Mouse (Mus musculus): Measurements from ENCODE around the gene Mta3. TPM values are rescaled to one million over a fixed set of nuclear protein-coding genes. Genes with fewer than 3 reads are reported as not detected.
A peak's percentile ranks its signal among the peaks of the same experiment; 100 is the strongest.

The Mta3 gene
- not detected in 2 replicates for polyA plus RNA-seq (2012; ENCODE audit: insufficient read depth, insufficient read length, low replicate concordance, missing spikeins)

DNA sequence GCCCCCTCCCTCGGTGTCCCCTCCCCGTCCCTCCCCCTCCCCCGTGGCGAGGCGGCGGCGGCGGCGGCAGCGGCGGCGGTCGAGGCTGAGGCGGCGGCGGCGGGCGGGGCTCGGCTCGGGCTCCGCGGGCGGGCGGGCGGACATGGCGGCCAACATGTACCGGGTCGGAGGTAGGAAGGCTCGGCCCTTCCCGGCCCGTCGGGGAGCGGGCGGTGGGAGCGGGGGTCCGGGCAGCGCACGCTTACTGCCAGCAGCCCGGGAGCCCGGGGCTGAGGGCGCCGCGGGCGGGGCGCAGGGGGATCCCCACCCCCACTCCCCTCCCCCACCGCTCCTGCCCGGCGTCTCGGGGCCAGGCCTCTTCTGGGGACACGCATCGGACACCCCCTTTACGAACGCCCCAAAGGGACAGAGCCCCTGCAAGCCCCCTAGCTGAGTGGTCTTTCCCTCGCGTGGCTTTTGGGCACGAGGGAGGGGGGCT, at the start of gene Mta3:
Gene Mta3 (plus strand): TSS at position 48 of the 478 bp plus-strand sequence.
- 1% methylated on average over 53 of the region's 56 CpGs for WGBS
- no peak for TF ChIP-seq CTCF (IDR thresholded peaks at IDR 0.05; ENCODE audit: insufficient read depth, low read depth, low read length)
- TF ChIP-seq POLR2A (IDR thresholded peaks at IDR 0.05; ENCODE audit: insufficient read depth, low read depth, low read length): 0 out of 2 replicates have a peak, but pooled peaks have one; percentile 7
- Histone ChIP-seq H3K4me3 (ENCODE audit: insufficient read depth, low read depth, low read length) (peak within 1 kb of the TSS; percentile 83), H3K27ac (ENCODE audit: insufficient read depth, low read depth, low read length) (peak within 1 kb of the TSS; percentile 75), H3K4me1 (ENCODE audit: control insufficient read depth, insufficient read depth, low read length) (peaks cover 11% of the 10 kb centered on the region)

DNA sequence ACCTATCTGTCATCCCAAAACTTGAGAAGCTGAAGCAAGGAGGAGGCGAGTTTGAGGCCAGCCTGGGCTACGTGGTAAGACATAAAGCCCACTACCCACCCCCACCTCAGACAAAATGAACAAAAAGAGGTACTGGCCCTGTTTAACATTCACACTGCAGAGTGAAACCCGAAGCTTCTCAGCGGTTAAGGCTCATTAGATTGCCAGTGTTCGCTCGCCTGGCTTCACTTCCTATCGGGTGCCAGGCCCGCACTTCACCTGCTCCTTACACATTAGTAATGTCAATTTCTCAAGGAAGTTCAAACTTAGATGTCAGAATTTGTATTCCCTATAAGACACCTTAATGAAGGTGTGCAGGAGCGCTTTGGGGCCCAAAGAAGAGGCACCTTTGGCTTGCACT, 48.6 kb upstream of the Mta3 start:
- H3K4me3 ChIP-seq (ENCODE audit: insufficient read depth, low read depth, low read length): no peak overlapping the region
- TF ChIP-seq CTCF (IDR thresholded peaks at IDR 0.05; ENCODE audit: insufficient read depth, low read depth, low read length): no peak
- no peak for TF ChIP-seq POLR2A (IDR thresholded peaks at IDR 0.05; ENCODE audit: insufficient read depth, low read depth, low read length)
- no peaks in the 10 kb centered on the region for H3K4me1 ChIP-seq (ENCODE audit: control insufficient read depth, insufficient read depth, low read length)
- WGBS: 86% methylated on average over 9 of the region's 9 CpGs
- H3K27ac ChIP-seq (ENCODE audit: insufficient read depth, low read depth, low read length): no peak overlapping the region

DNA sequence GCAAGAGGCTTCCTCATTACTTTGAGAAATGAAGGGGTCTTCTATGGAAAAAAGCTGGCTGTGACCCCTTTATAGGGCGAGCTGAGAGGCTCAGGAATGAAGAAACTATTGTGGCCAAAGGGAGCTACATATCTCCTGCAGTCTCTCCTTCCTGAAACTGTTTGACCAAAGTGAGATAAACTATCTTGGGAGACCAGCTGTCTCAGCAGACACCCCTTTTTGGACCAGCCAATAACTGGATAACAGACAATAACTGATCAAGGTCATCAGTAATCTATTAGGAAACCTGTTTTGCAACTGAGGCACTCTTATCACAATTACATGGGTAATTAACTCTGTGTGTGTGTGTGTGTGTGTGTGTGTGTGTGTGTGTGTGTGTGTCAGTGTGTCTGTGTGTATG, 47.0 kb upstream of the Mta3 start:
- TF ChIP-seq POLR2A (IDR thresholded peaks at IDR 0.05; ENCODE audit: insufficient read depth, low read depth, low read length): no peak
- TF ChIP-seq CTCF (IDR thresholded peaks at IDR 0.05; ENCODE audit: insufficient read depth, low read depth, low read length): no peak
- Histone ChIP-seq H3K4me1 (ENCODE audit: control insufficient read depth, insufficient read depth, low read length) (no peaks in the 10 kb centered on the region), H3K27ac (ENCODE audit: insufficient read depth, low read depth, low read length) (no peak overlapping the region), H3K4me3 (ENCODE audit: insufficient read depth, low read depth, low read length) (no peak overlapping the region)
- WGBS: 81% methylated on average over 1 of the region's 1 CpGs

DNA sequence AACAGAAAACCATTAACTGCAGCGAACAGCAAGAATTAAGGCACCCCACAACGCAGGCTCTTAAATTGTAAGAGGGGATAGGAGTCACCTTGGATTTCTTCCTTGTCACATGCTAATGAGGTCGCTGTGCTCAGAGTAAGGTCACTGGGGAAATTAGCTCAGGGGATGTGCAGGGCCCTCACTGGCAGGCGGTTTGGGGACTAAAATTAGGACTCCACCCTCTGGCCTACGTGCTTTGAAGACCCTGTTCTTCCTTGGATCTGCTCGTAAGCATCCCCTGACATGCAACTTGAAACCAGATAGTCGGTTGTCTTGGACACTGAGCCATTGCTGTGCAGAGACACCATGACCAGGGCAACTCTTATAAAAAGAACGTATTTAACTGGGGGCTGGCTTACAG, 41.2 kb upstream of the Mta3 start:
- H3K4me3 ChIP-seq (ENCODE audit: insufficient read depth, low read depth, low read length): no peak overlapping the region
- 74% methylated on average over 8 of the region's 8 CpGs for WGBS
- H3K27ac ChIP-seq (ENCODE audit: insufficient read depth, low read depth, low read length): no peak overlapping the region
- no peak for TF ChIP-seq CTCF (IDR thresholded peaks at IDR 0.05; ENCODE audit: insufficient read depth, low read depth, low read length)
- TF ChIP-seq POLR2A (IDR thresholded peaks at IDR 0.05; ENCODE audit: insufficient read depth, low read depth, low read length): no peak
- H3K4me1 ChIP-seq (ENCODE audit: control insufficient read depth, insufficient read depth, low read length): no peaks in the 10 kb centered on the region

DNA sequence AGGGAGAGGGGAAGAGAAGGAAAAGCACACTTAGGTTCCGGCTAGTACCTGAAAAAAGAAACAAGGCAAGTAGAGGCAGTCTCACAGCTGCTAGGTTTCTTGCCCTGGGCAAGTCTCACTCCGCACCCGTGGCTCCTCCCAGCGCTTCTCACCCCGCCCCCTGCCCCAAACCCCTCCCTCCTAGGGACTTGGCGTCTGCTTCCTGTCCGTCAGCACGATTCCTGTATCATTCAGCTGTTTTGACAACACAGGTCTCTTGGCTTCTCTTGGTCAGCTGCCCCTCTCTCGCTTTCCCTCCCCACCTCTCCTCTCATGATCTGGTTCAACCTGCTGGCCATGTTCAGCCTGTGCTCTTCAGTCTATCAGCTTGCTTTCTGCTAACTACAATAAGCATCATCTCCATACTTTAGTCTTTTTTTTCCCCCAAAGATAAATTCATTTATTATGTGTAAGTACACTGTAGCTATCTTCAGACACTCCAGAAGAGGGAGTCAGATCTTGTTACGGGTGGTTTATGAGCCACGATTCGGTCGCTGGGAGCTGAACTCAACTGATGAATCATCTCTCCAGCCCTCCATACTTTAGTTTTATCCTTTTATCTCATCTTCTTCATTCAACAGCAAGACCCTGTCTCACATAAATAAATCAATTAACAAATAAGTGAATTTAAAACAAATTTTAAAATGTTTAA, 39.2 kb upstream of the Mta3 start:
- no peak for TF ChIP-seq POLR2A (IDR thresholded peaks at IDR 0.05; ENCODE audit: insufficient read depth, low read depth, low read length)
- no peak for TF ChIP-seq CTCF (IDR thresholded peaks at IDR 0.05; ENCODE audit: insufficient read depth, low read depth, low read length)
- WGBS: 85% methylated on average over 13 of the region's 13 CpGs
- Histone ChIP-seq H3K27ac (ENCODE audit: insufficient read depth, low read depth, low read length) (no peak overlapping the region), H3K4me3 (ENCODE audit: insufficient read depth, low read depth, low read length) (no peak overlapping the region), H3K4me1 (ENCODE audit: control insufficient read depth, insufficient read depth, low read length) (no peaks in the 10 kb centered on the region)

DNA sequence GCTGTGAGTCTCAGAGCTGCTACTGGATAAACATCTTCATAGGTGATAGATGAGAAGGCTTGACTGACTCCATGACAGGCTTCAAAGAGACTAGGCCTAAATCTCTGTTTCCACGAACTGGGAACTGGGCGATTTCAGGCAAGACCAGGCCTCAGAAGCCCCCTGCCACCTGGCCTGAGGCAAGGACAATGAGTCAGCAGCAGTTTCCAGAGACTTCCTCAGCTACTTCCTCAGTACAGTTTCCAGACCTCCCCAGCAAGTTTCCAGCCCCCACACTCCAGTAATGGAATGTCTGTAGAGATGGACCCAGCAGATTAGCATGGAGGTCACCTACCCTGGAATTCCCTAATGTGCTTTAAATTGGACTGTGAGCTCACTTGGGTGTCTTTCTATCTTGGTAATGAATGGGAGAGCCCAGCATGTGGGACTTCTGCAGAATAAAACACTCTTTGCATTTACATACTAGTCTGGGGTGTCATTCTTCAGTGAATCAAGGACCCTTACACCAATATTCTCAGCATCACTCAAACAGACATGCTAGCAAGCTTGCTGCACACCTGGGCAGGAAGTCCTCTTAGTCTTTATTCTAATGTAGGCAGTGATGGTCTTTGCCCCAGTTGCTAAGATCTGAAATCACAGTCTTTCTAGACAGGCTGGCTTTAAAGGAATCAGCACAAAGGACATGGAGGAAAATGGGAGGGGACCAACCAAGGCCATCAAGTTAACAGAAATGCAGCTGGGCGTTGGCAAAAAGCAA, 37.9 kb upstream of the Mta3 start:
- H3K27ac ChIP-seq (ENCODE audit: insufficient read depth, low read depth, low read length): no peak overlapping the region
- WGBS: 79% methylated on average over 3 of the region's 3 CpGs
- H3K4me1 ChIP-seq (ENCODE audit: control insufficient read depth, insufficient read depth, low read length): no peaks in the 10 kb centered on the region
- no peak overlapping the region for H3K4me3 ChIP-seq (ENCODE audit: insufficient read depth, low read depth, low read length)
- TF ChIP-seq CTCF (IDR thresholded peaks at IDR 0.05; ENCODE audit: insufficient read depth, low read depth, low read length): no peak
- TF ChIP-seq POLR2A (IDR thresholded peaks at IDR 0.05; ENCODE audit: insufficient read depth, low read depth, low read length): no peak

DNA sequence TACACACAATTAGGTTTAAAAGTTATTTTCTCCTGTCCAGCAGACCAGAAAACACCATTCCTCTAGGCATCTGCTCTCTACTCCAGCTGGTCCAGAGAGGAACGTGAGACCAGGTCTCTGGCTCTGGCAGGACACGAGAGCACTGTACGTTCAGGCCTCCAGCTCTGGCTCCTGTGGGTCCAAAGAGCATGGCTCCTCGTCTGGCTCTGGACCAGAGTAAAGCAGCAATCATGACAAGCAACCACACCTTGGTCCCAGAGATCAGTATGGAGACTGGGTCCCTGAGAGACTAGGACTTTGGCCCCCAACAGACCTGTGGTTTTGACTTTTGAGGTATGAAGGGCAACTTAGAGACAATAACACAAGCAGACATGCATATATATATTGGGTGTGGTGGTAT, 33.3 kb upstream of the Mta3 start:
- TF ChIP-seq CTCF (IDR thresholded peaks at IDR 0.05; ENCODE audit: insufficient read depth, low read depth, low read length) (no peak), POLR2A (IDR thresholded peaks at IDR 0.05; ENCODE audit: insufficient read depth, low read depth, low read length) (no peak)

DNA sequence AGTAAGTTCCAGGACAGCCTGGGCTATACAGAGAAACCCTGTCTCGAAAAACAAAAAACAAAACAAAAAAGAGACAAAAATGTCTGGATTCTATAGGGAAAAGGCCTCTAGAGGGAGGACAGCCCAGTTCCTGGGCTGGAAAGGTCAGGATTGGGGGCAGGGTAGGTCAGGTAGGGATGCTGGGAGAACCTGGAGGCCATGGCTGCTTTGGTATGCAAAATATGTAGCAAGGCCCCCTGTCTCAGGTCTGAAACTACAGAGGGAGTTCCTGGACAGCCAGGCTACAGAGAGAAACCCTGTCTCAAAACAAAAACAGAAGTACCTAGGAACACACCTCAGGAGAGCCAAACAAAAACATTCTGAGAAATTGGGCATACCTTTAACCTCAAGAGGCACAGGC, 28.6 kb upstream of the Mta3 start:
- WGBS: 82% methylated on average over 1 of the region's 1 CpGs
- no peak overlapping the region for H3K27ac ChIP-seq (ENCODE audit: insufficient read depth, low read depth, low read length)
- no peak overlapping the region for H3K4me3 ChIP-seq (ENCODE audit: insufficient read depth, low read depth, low read length)
- TF ChIP-seq CTCF (IDR thresholded peaks at IDR 0.05; ENCODE audit: insufficient read depth, low read depth, low read length): no peak
- no peak for TF ChIP-seq POLR2A (IDR thresholded peaks at IDR 0.05; ENCODE audit: insufficient read depth, low read depth, low read length)
- H3K4me1 ChIP-seq (ENCODE audit: control insufficient read depth, insufficient read depth, low read length): no peaks in the 10 kb centered on the region

More for the DNA sequence above, 33.3 kb upstream of the Mta3 start:
- Histone ChIP-seq H3K4me1 (ENCODE audit: control insufficient read depth, insufficient read depth, low read length) (no peaks in the 10 kb centered on the region), H3K4me3 (ENCODE audit: insufficient read depth, low read depth, low read length) (no peak overlapping the region), H3K27ac (ENCODE audit: insufficient read depth, low read depth, low read length) (no peak overlapping the region)
- WGBS: 90% methylated on average over 4 of the region's 4 CpGs

DNA sequence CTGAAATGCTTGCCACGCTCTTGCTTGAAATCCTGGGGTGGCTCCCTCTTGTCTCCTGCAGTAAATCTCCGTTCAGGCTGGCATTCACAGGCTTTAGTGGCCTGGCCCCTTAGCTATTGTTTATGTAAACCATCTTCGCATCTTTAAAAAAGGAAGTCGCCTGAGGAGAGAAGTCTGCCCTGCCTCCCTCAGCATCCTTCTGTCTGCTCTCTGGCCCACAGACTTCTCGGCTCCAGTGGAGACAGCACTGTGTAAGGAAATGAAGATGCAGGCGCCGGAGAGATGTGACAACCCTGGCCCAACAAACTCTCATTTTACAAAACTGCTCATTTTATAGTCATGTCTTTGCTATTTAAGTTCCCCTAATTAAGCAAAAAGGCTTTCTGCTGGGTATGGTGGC, 24.0 kb upstream of the Mta3 start:
- no peaks in the 10 kb centered on the region for H3K4me1 ChIP-seq (ENCODE audit: control insufficient read depth, insufficient read depth, low read length)
- H3K4me3 ChIP-seq (ENCODE audit: insufficient read depth, low read depth, low read length): no peak overlapping the region
- no peak for TF ChIP-seq POLR2A (IDR thresholded peaks at IDR 0.05; ENCODE audit: insufficient read depth, low read depth, low read length)
- TF ChIP-seq CTCF (IDR thresholded peaks at IDR 0.05; ENCODE audit: insufficient read depth, low read depth, low read length): no peak
- WGBS: 51% methylated on average over 7 of the region's 7 CpGs
- H3K27ac ChIP-seq (ENCODE audit: insufficient read depth, low read depth, low read length): no peak overlapping the region
